Mouse (Mus musculus) cortical plate, adult 2 months (tissue): Measurements from ENCODE around the gene Clcnka.

Source experiments
- CTCF ChIP-seq: fragments of 200-500 bp; IDR thresholded peaks from 2 replicates; pipeline ENCODE4 v1.5.1; 2011; ENCODE audit warnings: mild to moderate bottlenecking, control low read depth, low read length; ENCODE audit not compliant: insufficient read depth; ENCODE audit errors: extremely low read depth
- POLR2A ChIP-seq: fragments of 200-500 bp; IDR thresholded peaks from 2 replicates; pipeline ENCODE4 v1.6.1; 2011; ENCODE audit warnings: mild to moderate bottlenecking, low read length, control low read depth; ENCODE audit not compliant: insufficient read depth; ENCODE audit errors: extremely low read depth

DNA sequence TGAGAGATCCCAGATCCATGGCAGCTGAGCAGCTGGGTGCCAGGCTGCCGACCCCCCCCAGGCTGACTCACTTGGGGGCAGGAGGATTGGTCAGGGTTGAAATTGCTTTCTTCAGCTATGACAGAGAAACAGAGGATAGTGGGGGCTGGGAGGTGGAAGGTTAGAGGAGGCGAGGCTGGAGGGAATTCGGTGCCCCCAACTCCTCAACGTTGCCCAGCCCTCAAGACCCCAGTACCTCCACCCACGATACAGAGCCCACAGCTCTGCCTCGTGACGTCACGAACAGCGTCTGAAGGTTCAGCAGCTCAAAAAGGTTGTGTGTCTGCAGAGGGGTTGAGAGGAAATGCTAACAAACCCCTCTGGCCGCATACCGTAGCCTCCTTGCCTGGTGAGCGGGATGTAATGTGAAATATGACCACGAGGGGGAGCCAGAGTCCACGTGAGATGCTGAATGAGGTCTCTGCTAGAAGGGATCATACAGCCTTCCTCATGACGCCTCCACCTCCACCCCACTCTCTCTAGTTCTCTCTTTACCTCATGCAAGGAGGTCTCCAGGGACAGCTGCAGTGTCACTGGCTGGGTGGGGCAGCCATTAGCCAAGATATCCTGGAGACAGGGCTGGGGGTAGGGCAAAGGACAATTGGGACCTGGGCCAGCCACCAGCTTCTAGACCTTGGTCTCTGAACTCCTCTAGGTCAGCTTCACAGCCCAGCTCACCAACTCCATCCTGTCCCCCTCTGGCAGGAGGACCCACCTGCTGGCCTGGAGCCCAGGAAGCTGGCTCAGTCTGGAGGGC, 6.2 kb upstream of the Clcnka start:
- TF ChIP-seq CTCF: peak; percentile 99
- TF ChIP-seq POLR2A: no peak
